ENCODE assay signal across 8 mouse cellular contexts in genomic region chr4:148131497-148132081, GRCm38 (mm10). TPM values are rescaled to one million over a fixed set of nuclear protein-coding genes. Genes with fewer than 3 reads are reported as not detected.
DNase-seq lines count a peak whose midpoint lies in the region; ATAC-seq and TF ChIP-seq lines count a peak whose summit lies in the region.

No protein-coding gene starts in this region.

- H3K4me2 ChIP-seq in embryonic facial prominence, embryonic 11.5 days (ENCODE audit: low read depth, low read length), result peak overlapping the region; percentile 95
- peak overlapping the region; percentile 93 for H3K4me2 ChIP-seq in hindbrain, postnatal 0 days (ENCODE audit: low read depth, low read length)
- H3K4me2 ChIP-seq in neural tube, embryonic 14.5 days (ENCODE audit: low read depth, low read length), result peak overlapping the region; percentile 88

- H3K4me1 ChIP-seq in embryonic facial prominence, embryonic 11.5 days (ENCODE audit: control insufficient read depth, insufficient read depth, low read length), result peaks cover 3% of the 10 kb centered on the region; the same call in 1 of the 2 replicates
- peaks cover 12% of the 10 kb centered on the region; the same call in 1 of the 2 replicates for H3K4me1 ChIP-seq in hindbrain, postnatal 0 days (ENCODE audit: insufficient read depth, low read length)
- H3K4me1 ChIP-seq in neural tube, embryonic 14.5 days (ENCODE audit: control insufficient read depth, insufficient read depth, low read length), result peaks cover 9% of the 10 kb centered on the region

- peak overlapping the region; percentile 35; the same call in 1 of the 2 replicates for H3K4me3 ChIP-seq in layer of hippocampus, adult 2 months
- peak overlapping the region; percentile 78 for H3K4me3 ChIP-seq in embryonic facial prominence, embryonic 11.5 days (ENCODE audit: low read depth, low read length)
- H3K4me3 ChIP-seq in hindbrain, postnatal 0 days (ENCODE audit: low read length), result peak overlapping the region; percentile 78
- H3K4me3 ChIP-seq in neural tube, embryonic 14.5 days (ENCODE audit: low read depth, low read length), result peak overlapping the region; percentile 74

- H3K27me3 ChIP-seq in embryonic facial prominence, embryonic 11.5 days (ENCODE audit: control insufficient read depth, insufficient read depth, low read length), result peaks cover 19% of the 10 kb centered on the region
- no peaks in the 10 kb centered on the region for H3K27me3 ChIP-seq in hindbrain, postnatal 0 days (ENCODE audit: insufficient read depth, low read length)
- H3K27me3 ChIP-seq in neural tube, embryonic 14.5 days (ENCODE audit: control insufficient read depth, insufficient read depth, low read length), result no peaks in the 10 kb centered on the region

- no peaks in the 10 kb centered on the region for H3K9me3 ChIP-seq in embryonic facial prominence, embryonic 11.5 days (replicated peaks; ENCODE audit: control insufficient read depth, low read length)
- no peaks in the 10 kb centered on the region for H3K9me3 ChIP-seq in hindbrain, postnatal 0 days (ENCODE audit: low read length)
- no peaks in the 10 kb centered on the region for H3K9me3 ChIP-seq in neural tube, embryonic 14.5 days (ENCODE audit: control insufficient read depth, low read length)

- DNase-seq in layer of hippocampus, adult 2 months (ENCODE audit: low spot score in 2 of 2), result no peak
- no peak for DNase-seq in layer of hippocampus, adult 9-10 months (ENCODE audit: low spot score)
- peak; percentile 56 for DNase-seq in embryonic facial prominence, embryonic 11.5 days (ENCODE audit: low spot score)
- peak; percentile 45 for DNase-seq in hindbrain, postnatal 0 days (ENCODE audit: low spot score)
- DNase-seq in c-Kit-positive CD71-positive TER-119-positive erythroid progenitor cells, embryonic 14.5 days (ENCODE audit: low spot score), result no peak
- DNase-seq in spleen, postnatal 36 days (ENCODE audit: low spot score in 2 of 2), result no peak

- no peaks in the 10 kb centered on the region for H3K36me3 ChIP-seq in embryonic facial prominence, embryonic 11.5 days (replicated peaks; ENCODE audit: control insufficient read depth, insufficient read depth, low read depth, low read length)
- H3K36me3 ChIP-seq in hindbrain, postnatal 0 days (ENCODE audit: insufficient read depth, low read length), result no peaks in the 10 kb centered on the region
- no peaks in the 10 kb centered on the region for H3K36me3 ChIP-seq in neural tube, embryonic 14.5 days (ENCODE audit: control insufficient read depth, insufficient read depth, low read length)

- H3K27ac ChIP-seq in layer of hippocampus, adult 2 months, result no peak overlapping the region
- H3K27ac ChIP-seq in embryonic facial prominence, embryonic 11.5 days (replicated peaks; ENCODE audit: low read depth, low read length), result 0 out of 2 replicates have a peak overlapping the region, but pooled peaks have one; percentile 35
- H3K27ac ChIP-seq in hindbrain, postnatal 0 days, result peak overlapping the region; percentile 94
- peak overlapping the region; percentile 97 for H3K27ac ChIP-seq in neural tube, embryonic 14.5 days (ENCODE audit: low read depth, low read length)

- peak; percentile 57 for ATAC-seq in embryonic facial prominence, embryonic 11.5 days (replicated peaks; ENCODE audit: insufficient number of reproducible peaks, low FRiP score, low TSS enrichment, low read depth)
- ATAC-seq in hindbrain, postnatal 0 days, result peak; percentile 52
- peak; percentile 70 for ATAC-seq in neural tube, embryonic 14.5 days (ENCODE audit: low read depth)
- no peak for ATAC-seq in activated CD4-positive, CD25-positive, alpha-beta regulatory T cell, adult 4 months

- TF ChIP-seq CTCF in layer of hippocampus, adult 2 months (conservative IDR thresholded peaks at IDR 0.05), result no peak
- no peak for TF ChIP-seq CTCF in hindbrain, postnatal 0 days (IDR thresholded peaks at IDR 0.05; ENCODE audit: low read depth)

- H3K9ac ChIP-seq in embryonic facial prominence, embryonic 11.5 days (replicated peaks; ENCODE audit: low read length), result peak overlapping the region; percentile 92
- H3K9ac ChIP-seq in hindbrain, postnatal 0 days (replicated peaks; ENCODE audit: low read length), result peak overlapping the region; percentile 87
- peak overlapping the region; percentile 99 for H3K9ac ChIP-seq in neural tube, embryonic 14.5 days (replicated peaks; ENCODE audit: low read depth, low read length)

- under 1% methylated on average over 21 of the region's 21 CpGs for WGBS in embryonic facial prominence, embryonic 11.5 days
- under 1% methylated on average over 21 of the region's 21 CpGs for WGBS in hindbrain, postnatal 0 days
- under 1% methylated on average over 21 of the region's 21 CpGs for WGBS in neural tube, embryonic 14.5 days

RNA-seq across cellular contexts. Expression of gene Draxin, which starts 1.1 kb away (rescaled TPM):
- 1 to 10 TPM in 1 of 2 experiments, under 1 TPM in 1; 0.83 to 1.0 TPM for total RNA-seq in layer of hippocampus, adult 2 months (2021)
- polyA plus RNA-seq in embryonic facial prominence, embryonic 11.5 days (2014; fragmentation: Nextera tagmentation; extraction: Ambion mirVana), result 1.2 and 2.2 TPM in 2 replicates
- total RNA-seq in hindbrain, postnatal 0 days (2014; rRNA removed), result 42.3 and 44.9 TPM in 2 replicates
- polyA plus RNA-seq in hindbrain, postnatal 0 days (2015; fragmentation: Nextera tagmentation; extraction: Ambion mirVana), result 7.2 TPM in 2 replicates
- polyA plus RNA-seq in neural tube, embryonic 14.5 days (2014; fragmentation: Nextera tagmentation; extraction: Ambion mirVana), result 13.2 and 13.8 TPM in 2 replicates
- polyA plus RNA-seq in activated CD4-positive, CD25-positive, alpha-beta regulatory T cell, adult 4 months (2017; shearing (Covaris generic)), result under 1 TPM in 1 of 2 experiments, not detected in 1; 0.11 TPM

RNA-seq across cellular contexts. Expression of gene Mad2l2, which starts 1.4 kb away (rescaled TPM):
- 10 to 100 TPM; 13.8 to 14.5 TPM for total RNA-seq in layer of hippocampus, adult 2 months (2021)
- polyA plus RNA-seq in embryonic facial prominence, embryonic 11.5 days (2014; fragmentation: Nextera tagmentation; extraction: Ambion mirVana), result 75.3 and 83.4 TPM in 2 replicates
- total RNA-seq in hindbrain, postnatal 0 days (2014; rRNA removed), result 39.9 and 56.5 TPM in 2 replicates
- 99.7 and 102 TPM in 2 replicates for polyA plus RNA-seq in hindbrain, postnatal 0 days (2015; fragmentation: Nextera tagmentation; extraction: Ambion mirVana)
- polyA plus RNA-seq in neural tube, embryonic 14.5 days (2014; fragmentation: Nextera tagmentation; extraction: Ambion mirVana), result 114 and 127 TPM in 2 replicates
- polyA plus RNA-seq in activated CD4-positive, CD25-positive, alpha-beta regulatory T cell, adult 4 months (2017; shearing (Covaris generic)), result 10 to 100 TPM; 39.2 to 48.2 TPM

RNA-seq across cellular contexts. Expression of gene Fbxo6, which starts 20.4 kb away (rescaled TPM):
- 10 to 100 TPM; 25.4 to 29.8 TPM for total RNA-seq in layer of hippocampus, adult 2 months (2021)
- 9.8 and 11.3 TPM in 2 replicates for polyA plus RNA-seq in embryonic facial prominence, embryonic 11.5 days (2014; fragmentation: Nextera tagmentation; extraction: Ambion mirVana)
- total RNA-seq in hindbrain, postnatal 0 days (2014; rRNA removed), result 23.7 and 36.3 TPM in 2 replicates
- polyA plus RNA-seq in hindbrain, postnatal 0 days (2015; fragmentation: Nextera tagmentation; extraction: Ambion mirVana), result 23.8 and 24.0 TPM in 2 replicates
- 18.0 and 19.7 TPM in 2 replicates for polyA plus RNA-seq in neural tube, embryonic 14.5 days (2014; fragmentation: Nextera tagmentation; extraction: Ambion mirVana)
- 10 to 100 TPM; 48.2 to 57.2 TPM for polyA plus RNA-seq in activated CD4-positive, CD25-positive, alpha-beta regulatory T cell, adult 4 months (2017; shearing (Covaris generic))

RNA-seq across cellular contexts. Expression of gene Fbxo44, which starts 28.7 kb away (rescaled TPM):
- 100 to 1,000 TPM; 136 to 141 TPM for total RNA-seq in layer of hippocampus, adult 2 months (2021)
- polyA plus RNA-seq in embryonic facial prominence, embryonic 11.5 days (2014; fragmentation: Nextera tagmentation; extraction: Ambion mirVana), result 24.0 and 25.1 TPM in 2 replicates
- 199 and 200 TPM in 2 replicates for total RNA-seq in hindbrain, postnatal 0 days (2014; rRNA removed)
- 118 and 122 TPM in 2 replicates for polyA plus RNA-seq in hindbrain, postnatal 0 days (2015; fragmentation: Nextera tagmentation; extraction: Ambion mirVana)
- polyA plus RNA-seq in neural tube, embryonic 14.5 days (2014; fragmentation: Nextera tagmentation; extraction: Ambion mirVana), result 99.4 and 116 TPM in 2 replicates
- polyA plus RNA-seq in activated CD4-positive, CD25-positive, alpha-beta regulatory T cell, adult 4 months (2017; shearing (Covaris generic)), result 1 to 10 TPM in 1 of 2 experiments, under 1 TPM in 1; 0.29 to 6.2 TPM

RNA-seq across cellular contexts. Expression of gene Fbxo2, which starts 28.8 kb away (rescaled TPM):
- total RNA-seq in layer of hippocampus, adult 2 months (2021), result 100 to 1,000 TPM in 1 of 2 experiments, 10 to 100 TPM in 1; 99.8 to 106 TPM
- polyA plus RNA-seq in embryonic facial prominence, embryonic 11.5 days (2014; fragmentation: Nextera tagmentation; extraction: Ambion mirVana), result 1.5 and 1.9 TPM in 2 replicates
- total RNA-seq in hindbrain, postnatal 0 days (2014; rRNA removed), result 25.5 and 39.8 TPM in 2 replicates
- 45.6 and 49.9 TPM in 2 replicates for polyA plus RNA-seq in hindbrain, postnatal 0 days (2015; fragmentation: Nextera tagmentation; extraction: Ambion mirVana)
- polyA plus RNA-seq in neural tube, embryonic 14.5 days (2014; fragmentation: Nextera tagmentation; extraction: Ambion mirVana), result 7.4 and 10.4 TPM in 2 replicates
- not detected for polyA plus RNA-seq in activated CD4-positive, CD25-positive, alpha-beta regulatory T cell, adult 4 months (2017; shearing (Covaris generic))

Comparison
In these comparisons a context has a peak if more than half of its experiments do, and no peak if none do; other contexts are left out.
1. DNase-seq: peak in embryonic facial prominence, embryonic 11.5 days (single experiment) and hindbrain, postnatal 0 days (single experiment); none in layer of hippocampus, adult 2 months (0 of 2), layer of hippocampus, adult 9-10 months (single experiment), c-Kit-positive CD71-positive TER-119-positive erythroid progenitor cells, embryonic 14.5 days (single experiment) and spleen, postnatal 36 days (0 of 2).
2. Peak in every context shown above with its lines, with median percentiles within 50 percentile points of each other: H3K4me3 ChIP-seq, H3K4me2 ChIP-seq and H3K9ac ChIP-seq.